Mouse (Mus musculus): ENCODE measurements around the gene Xrcc6. TPM values are rescaled to one million over a fixed set of nuclear protein-coding genes. Genes with fewer than 3 reads are reported as not detected.
"Not testable (repeated sequence)": the region's sequence is repeated elsewhere in the genome, so short reads cannot be mapped to it uniquely, and the experiment has no call there.

Gene Xrcc6
- polyA plus RNA-seq, 1 experiment from 2014 or later, result 48.4 TPM

- H3K36me3 ChIP-seq (ENCODE audit: control insufficient read depth, insufficient read depth); H3K27me3 ChIP-seq (ENCODE audit: control insufficient read depth, insufficient read depth, low read depth, low read length); H3K9me3 ChIP-seq (replicated peaks; ENCODE audit: control insufficient read depth, low read length); ATAC-seq (ENCODE audit: low read depth); H3K4me3 ChIP-seq (ENCODE audit: low read depth, low read length); H3K4me1 ChIP-seq (ENCODE audit: control insufficient read depth, low read depth, low read length); H3K9ac ChIP-seq (ENCODE audit: low read depth, low read length); H3K4me2 ChIP-seq (ENCODE audit: low read depth, low read length); H3K27ac ChIP-seq (ENCODE audit: low read length): not testable (repeated sequence)
- WGBS (ENCODE audit: insufficient replicate concordance), result 80% methylated on average over 6 of the region's 6 CpGs
Observed at GRCm38 (mm10) chr15:81969635-81970034, 18.0 kb upstream of the Xrcc6 start.

GRCm38 (mm10) chr15:81970498-81970897 is 17.1 kb upstream of the Xrcc6 start:
- not testable (repeated sequence) for H3K4me1 ChIP-seq (ENCODE audit: control insufficient read depth, low read depth, low read length); H3K36me3 ChIP-seq (ENCODE audit: control insufficient read depth, insufficient read depth); H3K27ac ChIP-seq (ENCODE audit: low read length); H3K27me3 ChIP-seq (ENCODE audit: control insufficient read depth, insufficient read depth, low read depth, low read length); H3K9me3 ChIP-seq (replicated peaks; ENCODE audit: control insufficient read depth, low read length); ATAC-seq (ENCODE audit: low read depth); H3K4me2 ChIP-seq (ENCODE audit: low read depth, low read length); H3K4me3 ChIP-seq (ENCODE audit: low read depth, low read length); H3K9ac ChIP-seq (ENCODE audit: low read depth, low read length)
- WGBS (ENCODE audit: insufficient replicate concordance), result 76% methylated on average over 4 of the region's 4 CpGs

- not testable (repeated sequence) for H3K9ac ChIP-seq (ENCODE audit: low read depth, low read length); H3K27ac ChIP-seq (ENCODE audit: low read length); H3K9me3 ChIP-seq (replicated peaks; ENCODE audit: control insufficient read depth, low read length); H3K4me1 ChIP-seq (ENCODE audit: control insufficient read depth, low read depth, low read length); H3K27me3 ChIP-seq (ENCODE audit: control insufficient read depth, insufficient read depth, low read depth, low read length); H3K4me2 ChIP-seq (ENCODE audit: low read depth, low read length); H3K36me3 ChIP-seq (ENCODE audit: control insufficient read depth, insufficient read depth); H3K4me3 ChIP-seq (ENCODE audit: low read depth, low read length); ATAC-seq (ENCODE audit: low read depth)
- 82% methylated on average over 8 of the region's 8 CpGs for WGBS (ENCODE audit: insufficient replicate concordance)
Observed at GRCm38 (mm10) chr15:81975156-81975555, 12.5 kb upstream of the Xrcc6 start.

- Histone ChIP-seq H3K9me3 (replicated peaks; ENCODE audit: control insufficient read depth, low read length) (no peaks in the 10 kb centered on the region), H3K4me2 (ENCODE audit: low read depth, low read length) (no peak within 1 kb of the TSS), H3K4me3 (ENCODE audit: low read depth, low read length) (no peak within 1 kb of the TSS), H3K9ac (ENCODE audit: low read depth, low read length) (no peak within 1 kb of the TSS), H3K36me3 (ENCODE audit: control insufficient read depth, insufficient read depth) (no peaks in the 10 kb centered on the region), H3K4me1 (ENCODE audit: control insufficient read depth, low read depth, low read length) (no peaks in the 10 kb centered on the region), H3K27me3 (ENCODE audit: control insufficient read depth, insufficient read depth, low read depth, low read length) (no peaks in the 10 kb centered on the region), H3K27ac (ENCODE audit: low read length) (no peak within 1 kb of the TSS)
- WGBS (ENCODE audit: insufficient replicate concordance), result 82% methylated on average over 23 of the region's 23 CpGs
- ATAC-seq (ENCODE audit: low read depth), result no peak
Observed at GRCm38 (mm10) chr15:81980321-81980720, 7.3 kb upstream of the Xrcc6 start, which contains the start of gene 1700029P11Rik. Gene 1700029P11Rik, plus strand, starts transcription at chr15:81980540.

- H3K27me3 ChIP-seq (ENCODE audit: control insufficient read depth, insufficient read depth, low read depth, low read length), result no peaks in the 10 kb centered on the region
- no peak for ATAC-seq (ENCODE audit: low read depth)
- H3K9me3 ChIP-seq (replicated peaks; ENCODE audit: control insufficient read depth, low read length), result no peaks in the 10 kb centered on the region
- no peaks in the 10 kb centered on the region for H3K36me3 ChIP-seq (ENCODE audit: control insufficient read depth, insufficient read depth)
- H3K4me2 ChIP-seq (ENCODE audit: low read depth, low read length), result no peak overlapping the region
- H3K27ac ChIP-seq (ENCODE audit: low read length), result no peak overlapping the region
- 54% methylated on average over 1 of the region's 1 CpGs for WGBS (ENCODE audit: insufficient replicate concordance)
- H3K4me1 ChIP-seq (ENCODE audit: control insufficient read depth, low read depth, low read length), result no peaks in the 10 kb centered on the region
- H3K9ac ChIP-seq (ENCODE audit: low read depth, low read length), result no peak overlapping the region
- H3K4me3 ChIP-seq (ENCODE audit: low read depth, low read length), result no peak overlapping the region
Observed at GRCm38 (mm10) chr15:81982173-81982572, 5.5 kb upstream of the Xrcc6 start.

- Histone ChIP-seq H3K27ac (ENCODE audit: low read length) (no peak overlapping the region), H3K4me2 (ENCODE audit: low read depth, low read length) (no peak overlapping the region), H3K27me3 (ENCODE audit: control insufficient read depth, insufficient read depth, low read depth, low read length) (no peaks in the 10 kb centered on the region), H3K4me3 (ENCODE audit: low read depth, low read length) (no peak overlapping the region), H3K36me3 (ENCODE audit: control insufficient read depth, insufficient read depth) (no peaks in the 10 kb centered on the region), H3K4me1 (ENCODE audit: control insufficient read depth, low read depth, low read length) (peaks cover 14% of the 10 kb centered on the region), H3K9ac (ENCODE audit: low read depth, low read length) (no peak overlapping the region), H3K9me3 (replicated peaks; ENCODE audit: control insufficient read depth, low read length) (no peaks in the 10 kb centered on the region)
- no peak for ATAC-seq (ENCODE audit: low read depth)
- WGBS (ENCODE audit: insufficient replicate concordance), result 60% methylated on average over 2 of the region's 2 CpGs
Observed at GRCm38 (mm10) chr15:81985267-81986161, 2.1 kb upstream of the Xrcc6 start.

- Histone ChIP-seq H3K9ac (ENCODE audit: low read depth, low read length) (peak overlapping the region; percentile 46), H3K9me3 (replicated peaks; ENCODE audit: control insufficient read depth, low read length) (no peaks in the 10 kb centered on the region), H3K4me1 (ENCODE audit: control insufficient read depth, low read depth, low read length) (peaks cover 28% of the 10 kb centered on the region), H3K4me2 (ENCODE audit: low read depth, low read length) (peak overlapping the region; percentile 55), H3K36me3 (ENCODE audit: control insufficient read depth, insufficient read depth) (no peaks in the 10 kb centered on the region), H3K4me3 (ENCODE audit: low read depth, low read length) (peak overlapping the region; percentile 44), H3K27me3 (ENCODE audit: control insufficient read depth, insufficient read depth, low read depth, low read length) (no peaks in the 10 kb centered on the region), H3K27ac (ENCODE audit: low read length) (peak overlapping the region; percentile 79)
- ATAC-seq (ENCODE audit: low read depth), result peak; percentile 42
- 54% methylated on average over 11 of the region's 11 CpGs for whole genome bisulfite sequencing (ENCODE audit: insufficient replicate concordance)
Observed at GRCm38 (mm10) chr15:81989371-81990062, 1.9 kb downstream of the Xrcc6 start.

GRCm38 (mm10) chr15:81990549-81990948 is 2.9 kb downstream of the Xrcc6 start:
- H3K27me3 ChIP-seq (ENCODE audit: control insufficient read depth, insufficient read depth, low read depth, low read length), result no peaks in the 10 kb centered on the region
- WGBS (ENCODE audit: insufficient replicate concordance), result 16% methylated on average over 7 of the region's 7 CpGs
- H3K4me3 ChIP-seq (ENCODE audit: low read depth, low read length), result peak overlapping the region; percentile 44
- peak; percentile 98 for ATAC-seq (ENCODE audit: low read depth)
- peaks cover 28% of the 10 kb centered on the region for H3K4me1 ChIP-seq (ENCODE audit: control insufficient read depth, low read depth, low read length)
- H3K27ac ChIP-seq (ENCODE audit: low read length), result peak overlapping the region; percentile 79
- H3K4me2 ChIP-seq (ENCODE audit: low read depth, low read length), result peak overlapping the region; percentile 55
- H3K36me3 ChIP-seq (ENCODE audit: control insufficient read depth, insufficient read depth), result no peaks in the 10 kb centered on the region
- no peaks in the 10 kb centered on the region for H3K9me3 ChIP-seq (replicated peaks; ENCODE audit: control insufficient read depth, low read length)
- peak overlapping the region; percentile 46 for H3K9ac ChIP-seq (ENCODE audit: low read depth, low read length)

- Histone ChIP-seq H3K4me1 (ENCODE audit: control insufficient read depth, low read depth, low read length) (peaks cover 28% of the 10 kb centered on the region), H3K36me3 (ENCODE audit: control insufficient read depth, insufficient read depth) (peaks cover 4% of the 10 kb centered on the region; the same call in 1 of the 2 replicates), H3K9me3 (replicated peaks; ENCODE audit: control insufficient read depth, low read length) (no peaks in the 10 kb centered on the region), H3K27ac (ENCODE audit: low read length) (no peak overlapping the region), H3K27me3 (ENCODE audit: control insufficient read depth, insufficient read depth, low read depth, low read length) (no peaks in the 10 kb centered on the region), H3K9ac (ENCODE audit: low read depth, low read length) (no peak overlapping the region), H3K4me3 (ENCODE audit: low read depth, low read length) (no peak overlapping the region), H3K4me2 (ENCODE audit: low read depth, low read length) (no peak overlapping the region)
- 76% methylated on average over 6 of the region's 6 CpGs for WGBS (ENCODE audit: insufficient replicate concordance)
- ATAC-seq (ENCODE audit: low read depth), result no peak
Observed at GRCm38 (mm10) chr15:81993992-81994391, 6.4 kb downstream of the Xrcc6 start.
